Mouse (Mus musculus) erythroblast, embryonic 14.5 days (primary cell): ENCODE data around the gene Thsd4.

Experiments used
- GATA1 ChIP-seq: IDR thresholded peaks from 2 replicates; pipeline ENCODE4 v1.6.1; 2012; ENCODE audit warnings: low read length, inconsistent platforms, mixed read lengths
- TAL1 ChIP-seq: IDR thresholded peaks from 3 replicates; pipeline ENCODE4 v1.6.1; 2012; ENCODE audit warnings: low read length, inconsistent platforms, mixed read lengths

GRCm38 (mm10) chr9:60548182-60548581 is 26.3 kb upstream of the Thsd4 start:
- TF ChIP-seq GATA1, result no peak
- no peak for TF ChIP-seq TAL1
